Comparison of ENCODE assay signal across 26 mouse cellular contexts in genomic region chr13:9361457-9361856, GRCm38 (mm10).
DNase-seq lines count a peak whose midpoint lies in the region; ATAC-seq and TF ChIP-seq lines count a peak whose summit lies in the region.
"Had no signal": no experiment of that assay in that cellular context is flagged by ENCODE, and none has a peak within 500 bp of the region (broad histone marks: within the 10 kb centered on the region; RNA-seq: fewer than 3 reads in every experiment).

No protein-coding gene starts in this region.

- no peak overlapping the region for H3K4me2 ChIP-seq in kidney, postnatal 0 days (ENCODE audit: low read length)
- H3K4me2 ChIP-seq: embryonic facial prominence, embryonic 13.5 days; forebrain, embryonic 12.5 days; heart, embryonic 13.5 days; hindbrain, embryonic 15.5 days; lung, embryonic 15.5 days; midbrain, embryonic 12.5 days; neural tube, embryonic 13.5 days had no signal

- peak; percentile 33 for DNase-seq in cerebellum, adult 9-10 months
- no peak for DNase-seq in cerebellum, adult 11-12 months
- peak; percentile 9 for DNase-seq in kidney, postnatal 0 days (ENCODE audit: low spot score)
- DNase-seq in kidney, postnatal 25 days, result no peak
- peak; percentile 59 for DNase-seq in NIH3T3 (ENCODE audit: low read depth)
- peak; percentile 62 for DNase-seq in telencephalon, adult 2 months (ENCODE audit: low read depth, low spot score)
- no peak for DNase-seq in adrenal gland, postnatal 14 days
- DNase-seq: adrenal gland, postnatal 36 days; cerebellum, adult 9-11 months; embryo, embryonic 11 days; gastrocnemius, adult 2 months; gastrocnemius, postnatal 36 days; heart, postnatal 10 days; kidney, adult 2 months; layer of hippocampus, postnatal 36 days; left cerebral cortex, postnatal 4 days; liver had no signal

- no peak overlapping the region for H3K9ac ChIP-seq in kidney, postnatal 0 days (ENCODE audit: low read depth, low read length)
- H3K9ac ChIP-seq: embryonic facial prominence, embryonic 13.5 days; forebrain, embryonic 12.5 days; heart, embryonic 13.5 days; hindbrain, embryonic 15.5 days; liver, embryonic 14.5 days; lung, embryonic 15.5 days; midbrain, embryonic 12.5 days; neural tube, embryonic 13.5 days had no signal

- H3K27me3 ChIP-seq in kidney, postnatal 0 days (ENCODE audit: insufficient read depth, low read length), result no peaks in the 10 kb centered on the region
- H3K27me3 ChIP-seq: embryonic facial prominence, embryonic 13.5 days; forebrain, embryonic 12.5 days; heart, embryonic 13.5 days; hindbrain, embryonic 15.5 days; lung, embryonic 15.5 days; midbrain, embryonic 12.5 days; neural tube, embryonic 13.5 days had no signal

- H3K4me1 ChIP-seq in kidney, postnatal 0 days (replicated peaks; ENCODE audit: insufficient read depth, low read length), result no peaks in the 10 kb centered on the region
- H3K4me1 ChIP-seq: forebrain, embryonic 12.5 days; midbrain, embryonic 12.5 days; neural tube, embryonic 13.5 days had no signal

- WGBS in kidney, postnatal 0 days, result 64% methylated on average over 2 of the region's 2 CpGs

- no peak for TF ChIP-seq CTCF in kidney, postnatal 0 days (IDR thresholded peaks at IDR 0.05; ENCODE audit: low read depth)

- no peak overlapping the region for H3K27ac ChIP-seq in kidney, postnatal 0 days
- H3K27ac ChIP-seq: embryonic facial prominence, embryonic 13.5 days; forebrain, embryonic 12.5 days; heart, embryonic 13.5 days; hindbrain, embryonic 15.5 days; liver, embryonic 14.5 days; lung, embryonic 15.5 days; midbrain, embryonic 12.5 days; neural tube, embryonic 13.5 days had no signal

- H3K9me3 ChIP-seq in kidney, postnatal 0 days (replicated peaks; ENCODE audit: low read length), result no peaks in the 10 kb centered on the region
- H3K9me3 ChIP-seq: embryonic facial prominence, embryonic 13.5 days; forebrain, embryonic 12.5 days; G1E; heart, embryonic 13.5 days; hindbrain, embryonic 15.5 days; lung, embryonic 15.5 days; midbrain, embryonic 12.5 days; neural tube, embryonic 13.5 days had no signal

- H3K36me3 ChIP-seq in kidney, postnatal 0 days (ENCODE audit: insufficient read depth, low read length), result no peaks in the 10 kb centered on the region
- H3K36me3 ChIP-seq: embryonic facial prominence, embryonic 13.5 days; forebrain, embryonic 12.5 days; G1E; heart, embryonic 13.5 days; hindbrain, embryonic 15.5 days; lung, embryonic 15.5 days; midbrain, embryonic 12.5 days; neural tube, embryonic 13.5 days had no signal

- H3K4me3 ChIP-seq in kidney, postnatal 0 days (replicated peaks; ENCODE audit: low read depth, low read length), result no peak overlapping the region
- H3K4me3 ChIP-seq: embryonic facial prominence, embryonic 13.5 days; forebrain, embryonic 12.5 days; gastrocnemius, adult 2 months; heart, embryonic 13.5 days; hindbrain, embryonic 15.5 days; lung, embryonic 15.5 days; midbrain, embryonic 12.5 days; neural tube, embryonic 13.5 days had no signal

- no peak for ATAC-seq in kidney, postnatal 0 days (replicated peaks; ENCODE audit: low FRiP score, low read depth)

Comparison
In these comparisons a context has a peak if more than half of its experiments do, and no peak if none do; other contexts are left out.
1. DNase-seq: peak in cerebellum, adult 9-10 months (single experiment), kidney, postnatal 0 days (single experiment), NIH3T3 (single experiment) and telencephalon, adult 2 months (single experiment); none in cerebellum, adult 11-12 months (single experiment), kidney, postnatal 25 days (0 of 2) and adrenal gland, postnatal 14 days (single experiment).